In the genomic region with DNA sequence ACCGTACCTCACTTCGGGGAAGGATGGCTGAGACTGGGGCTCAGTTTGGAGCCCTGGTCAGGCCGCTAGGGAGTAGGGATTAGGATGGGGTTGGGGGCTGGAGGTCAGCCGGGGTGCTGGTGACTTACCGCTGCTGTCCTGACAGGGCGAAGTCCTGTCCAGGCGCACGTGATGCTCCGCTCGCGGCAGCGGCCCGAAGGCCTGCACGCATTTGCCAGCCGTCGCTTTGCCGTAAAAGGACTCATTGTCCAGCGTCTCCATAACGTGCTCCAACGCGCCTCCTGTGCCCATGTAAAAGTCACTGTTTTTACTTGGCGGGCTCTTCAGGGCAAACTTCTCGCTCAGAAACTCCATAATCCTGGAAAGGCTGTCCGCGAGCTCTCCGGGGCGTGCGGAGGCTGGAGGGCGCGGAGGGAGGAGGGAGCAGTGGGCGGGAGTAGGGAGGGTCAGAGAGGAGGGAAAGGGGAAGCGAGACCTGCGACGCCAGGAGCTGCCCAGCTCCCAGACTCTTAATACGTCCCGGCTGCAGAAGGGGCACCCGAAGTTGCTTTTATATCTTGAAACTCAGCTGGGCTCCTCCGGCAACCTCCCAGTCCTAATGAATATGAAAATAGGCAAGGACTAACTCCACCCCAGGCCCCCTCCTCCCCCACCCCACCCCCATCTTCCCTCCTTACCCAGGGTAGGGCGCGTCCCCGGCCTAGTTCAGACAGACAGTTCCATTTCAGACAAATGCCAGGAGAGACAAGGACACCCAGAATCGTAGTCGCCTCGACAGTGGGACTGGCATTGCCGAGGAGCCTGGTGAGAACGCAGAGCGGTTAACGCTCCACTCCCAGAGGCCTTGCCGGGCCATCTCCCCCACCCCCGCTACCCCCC, we compare ENCODE assay signal across 9 mouse cellular contexts. TPM values are rescaled to one million over a fixed set of nuclear protein-coding genes. Genes with fewer than 3 reads are reported as not detected.
DNase-seq lines count a peak whose midpoint lies in the region; ATAC-seq and TF ChIP-seq lines count a peak whose summit lies in the region.
"Had no signal": no experiment of that assay in that cellular context is flagged by ENCODE, and none has a peak within 500 bp of the region (broad histone marks: within the 10 kb centered on the region; RNA-seq: fewer than 3 reads in every experiment).

No protein-coding gene starts in this region.

- H3K9me3 ChIP-seq in hindbrain, postnatal 0 days (ENCODE audit: low read length): no peaks in the 10 kb centered on the region
- H3K9me3 ChIP-seq in liver, embryonic 11.5 days (ENCODE audit: control insufficient read depth, low read length): no peaks in the 10 kb centered on the region

- no peak overlapping the region for H3K9ac ChIP-seq in hindbrain, postnatal 0 days (replicated peaks; ENCODE audit: low read length)
- H3K9ac ChIP-seq in liver, embryonic 11.5 days (ENCODE audit: low read depth, low read length): no peak overlapping the region

- no peaks in the 10 kb centered on the region for H3K4me1 ChIP-seq in hindbrain, postnatal 0 days (ENCODE audit: insufficient read depth, low read length)
- no peaks in the 10 kb centered on the region for H3K4me1 ChIP-seq in liver, embryonic 11.5 days (replicated peaks; ENCODE audit: control insufficient read depth, insufficient read depth, low read length)

- no peaks in the 10 kb centered on the region for H3K36me3 ChIP-seq in hindbrain, postnatal 0 days (ENCODE audit: insufficient read depth, low read length)
- H3K36me3 ChIP-seq in liver, embryonic 11.5 days (ENCODE audit: control insufficient read depth, insufficient read depth, low read length): no peaks in the 10 kb centered on the region

- H3K27me3 ChIP-seq in hindbrain, postnatal 0 days (ENCODE audit: insufficient read depth, low read length): peaks cover 65% of the 10 kb centered on the region
- H3K27me3 ChIP-seq in liver, embryonic 11.5 days (replicated peaks; ENCODE audit: control insufficient read depth, insufficient read depth, low read length): peaks cover 74% of the 10 kb centered on the region

- no peak for TF ChIP-seq CTCF in layer of hippocampus, adult 2 months (conservative IDR thresholded peaks at IDR 0.05)
- TF ChIP-seq CTCF in hindbrain, postnatal 0 days (IDR thresholded peaks at IDR 0.05; ENCODE audit: low read depth): no peak

- DNase-seq in layer of hippocampus, adult 2 months (ENCODE audit: low spot score in 2 of 2): no peak
- DNase-seq in layer of hippocampus, adult 9-10 months (ENCODE audit: low spot score): no peak
- peak; percentile 25 for DNase-seq in hindbrain, postnatal 0 days (ENCODE audit: low spot score)
- DNase-seq in liver, embryonic 11.5 days (ENCODE audit: low spot score): peak; percentile 50
- peak; percentile 62 for DNase-seq in retina, embryonic 14.5 days (ENCODE audit: low spot score)
- DNase-seq in left cerebral cortex, adult 8-10 months (ENCODE audit: low spot score in 2 of 2): no peak
- DNase-seq in cerebellum, adult 18-20 months: no peak

- 1% methylated on average over 49 of the region's 50 CpGs for WGBS in hindbrain, postnatal 0 days
- WGBS in liver, embryonic 11.5 days: 2% methylated on average over 50 of the region's 50 CpGs

- no peak overlapping the region for H3K27ac ChIP-seq in layer of hippocampus, adult 2 months
- no peak overlapping the region for H3K27ac ChIP-seq in hindbrain, postnatal 0 days
- H3K27ac ChIP-seq in liver, embryonic 11.5 days (ENCODE audit: low read depth, low read length): no peak overlapping the region

- peak overlapping the region; percentile 6; the same call in 1 of the 2 replicates for H3K4me3 ChIP-seq in layer of hippocampus, adult 2 months
- H3K4me3 ChIP-seq in hindbrain, postnatal 0 days (ENCODE audit: low read length): peak overlapping the region; percentile 24
- H3K4me3 ChIP-seq in liver, embryonic 11.5 days (ENCODE audit: low read depth, low read length): peak overlapping the region; percentile 39

- ATAC-seq in erythroid progenitor cell, adult 5-6 weeks (replicated peaks; ENCODE audit: low FRiP score, poor library complexity, severe bottlenecking): 0 out of 2 replicates have a peak, but pooled peaks have one; percentile 34
- peak; percentile 53; the same call in 1 of the 2 replicates for ATAC-seq in hindbrain, postnatal 0 days
- ATAC-seq in liver, embryonic 11.5 days (replicated peaks; ENCODE audit: low FRiP score): peak; percentile 68
- ATAC-seq: Patski had no signal

- H3K4me2 ChIP-seq in hindbrain, postnatal 0 days (ENCODE audit: low read depth, low read length): peak overlapping the region; percentile 41
- H3K4me2 ChIP-seq in liver, embryonic 11.5 days: peak overlapping the region; percentile 53

RNA-seq across cellular contexts. Expression of a gene that starts 1.5 kb away (rescaled TPM):
- under 1 TPM; 0.22 to 0.28 TPM for total RNA-seq in layer of hippocampus, adult 2 months (2021)
- not detected in 2 replicates for total RNA-seq in erythroid progenitor cell, adult 5-6 weeks (2015; ENCODE audit: low replicate concordance)
- total RNA-seq in erythroid progenitor cell, adult 5-6 weeks (2017; ENCODE audit: low replicate concordance): not detected in 2 replicates
- total RNA-seq in hindbrain, postnatal 0 days (2014; rRNA removed): not detected in 2 replicates
- 0.11 TPM in 1 of 2 replicates, not detected in the other for polyA plus RNA-seq in hindbrain, postnatal 0 days (2015; fragmentation: Nextera tagmentation; extraction: Ambion mirVana)
- polyA plus RNA-seq in liver, embryonic 11.5 days (2014; fragmentation: Nextera tagmentation; extraction: Ambion mirVana): 3.1 and 3.2 TPM in 2 replicates
- total RNA-seq in left cerebral cortex, adult 8-10 months (2022): under 1 TPM in 1 of 4 experiments, not detected in 3; 0.53 TPM
- polyA plus RNA-seq: Patski had no signal

Comparison
In these comparisons a context has a peak if more than half of its experiments do, and no peak if none do; other contexts are left out.
1. DNase-seq: peak in hindbrain, postnatal 0 days (single experiment), liver, embryonic 11.5 days (single experiment) and retina, embryonic 14.5 days (single experiment); none in layer of hippocampus, adult 2 months (0 of 2), layer of hippocampus, adult 9-10 months (single experiment), left cerebral cortex, adult 8-10 months (0 of 2) and cerebellum, adult 18-20 months (0 of 2).
2. Peak in every context shown above with its lines, with median percentiles within 50 percentile points of each other: H3K4me3 ChIP-seq and ATAC-seq.